Mouse (Mus musculus) liver, postnatal 0 days (tissue): Measurements from ENCODE around the gene Wdr5b. TPM values are rescaled to one million over a fixed set of nuclear protein-coding genes. Genes with fewer than 3 reads are reported as not detected.
A peak's percentile ranks its signal among the peaks of the same experiment; 100 is the strongest.
"Not testable (repeated sequence)": the region's sequence is repeated elsewhere in the genome, so short reads cannot be mapped to it uniquely, and the experiment has no call there.

ENCODE experiments used
- ATAC-seq: fragments of 200-750 bp; cut with Nextera tagmentation; 2 replicates; pipeline ENCODE4 v1.8.0; 2017; ENCODE audit warnings: mild to moderate bottlenecking, moderate library complexity
- DNase-seq: peaks from one replicate; pipeline ENCODE4 v3.0.0-alpha.2; 2016
- H3K27ac ChIP-seq: fragments of 300-500 bp; sonication (generic); 2 replicates; pipeline ENCODE4 v1.5.1; 2014; ENCODE audit warnings: antibody characterized with exemption, moderate library complexity, mild to moderate bottlenecking, low read depth
- H3K27me3 ChIP-seq: fragments of 300-500 bp; sonication (generic); 2 replicates; pipeline ENCODE4 v1.6.1; 2014; ENCODE audit warnings: low read length, control low read depth, mixed read lengths; ENCODE audit not compliant: insufficient read depth
- H3K36me3 ChIP-seq: fragments of 300-500 bp; sonication (generic); replicated peaks from 2 replicates; pipeline ENCODE4 v1.6.1; 2014; ENCODE audit warnings: mild to moderate bottlenecking, control low read depth, low read length, moderate library complexity, mixed read lengths; ENCODE audit not compliant: insufficient read depth
- H3K4me1 ChIP-seq: fragments of 300-500 bp; sonication (generic); 2 replicates; pipeline ENCODE4 v1.6.1; 2014; ENCODE audit warnings: antibody characterized with exemption, mild to moderate bottlenecking, control low read depth; ENCODE audit not compliant: insufficient read depth
- H3K4me2 ChIP-seq: fragments of 300-500 bp; sonication (generic); 2 replicates; pipeline ENCODE4 v1.6.1; 2014; ENCODE audit warnings: low read depth, mild to moderate bottlenecking, low read length, moderate library complexity, mixed read lengths
- H3K4me3 ChIP-seq: fragments of 300-500 bp; sonication (generic); 2 replicates; pipeline ENCODE4 v1.5.1; 2014; ENCODE audit warnings: low read depth, low read length
- H3K9ac ChIP-seq: fragments of 300-500 bp; sonication (generic); replicated peaks from 2 replicates; pipeline ENCODE4 v1.6.1; 2014; ENCODE audit warnings: mild to moderate bottlenecking, moderate library complexity
- H3K9me3 ChIP-seq: fragments of 300-500 bp; sonication (generic); 2 replicates; pipeline ENCODE4 v1.6.1; 2016; ENCODE audit warnings: mild to moderate bottlenecking, control low read depth, low read length, mixed read lengths
- CTCF ChIP-seq: sonication (generic); IDR thresholded peaks from 2 replicates; pipeline ENCODE4 v1.5.1; 2016; ENCODE audit warnings: antibody characterized with exemption, low read depth
- EP300 ChIP-seq: IDR thresholded peaks from 2 replicates; pipeline ENCODE4 v1.6.1; 2016; ENCODE audit warnings: antibody characterized with exemption, low read depth, mild to moderate bottlenecking
- WGBS: fragments of 180-500 bp; shearing (Covaris S2); extraction: QIAGEN DNeasy Blood & Tissue Kit; methylation state at CpG from one replicate; pipeline ENCODE4 v1.1.7; 2014; ENCODE audit not compliant: insufficient replicate concordance; 5-methylcytosine and 5-hydroxymethylcytosine counted together
- polyA plus RNA-seq: library from polyadenylated mRNA; unstranded; fragments of >200 nt; fragmentation: Nextera tagmentation; extraction: Ambion mirVana; gene quantifications from 2 replicates; pipeline ENCODE4 v1.2.1, GENCODE M21; 2015

Wdr5b gene
- polyA plus RNA-seq = 2.2 TPM in 2 replicates

GRCm38 (mm10) chr16:36040640-36041624 is at the start of gene Wdr5b:
Gene Wdr5b (plus strand): TSS chr16:36041190.
- Histone ChIP-seq H3K27ac (peak within 1 kb of the TSS; percentile 65), H3K9me3 (no peaks in the 10 kb centered on the region), H3K9ac (peak within 1 kb of the TSS; percentile 64), H3K4me3 (peak within 1 kb of the TSS; percentile 65), H3K36me3 (peaks cover 22% of the 10 kb centered on the region), H3K4me2 (peak within 1 kb of the TSS; percentile 72), H3K27me3 (no peaks in the 10 kb centered on the region), H3K4me1 (peaks cover 4% of the 10 kb centered on the region; the same call in 1 of the 2 replicates)
- ATAC-seq (peak; percentile 97), DNase-seq (peak; percentile 87)
- TF ChIP-seq EP300 (no peak; the same call in 1 of the 2 replicates), CTCF (no peak)
- WGBS = under 1% methylated on average over 39 of the region's 39 CpGs

GRCm38 (mm10) chr16:35992391-35992790 is 48.6 kb upstream of the Wdr5b start:
- Histone ChIP-seq H3K4me2 (no peak overlapping the region), H3K27me3 (no peaks in the 10 kb centered on the region), H3K9ac (no peak overlapping the region), H3K4me1 (peaks cover 3% of the 10 kb centered on the region; the same call in 1 of the 2 replicates), H3K27ac (no peak overlapping the region), H3K9me3 (no peaks in the 10 kb centered on the region), H3K4me3 (no peak overlapping the region), H3K36me3 (no peaks in the 10 kb centered on the region)
- 53% methylated on average over 1 of the region's 1 CpGs for WGBS
- no peak for ATAC-seq
- DNase-seq = no peak
- TF ChIP-seq CTCF = no peak
- no peak for TF ChIP-seq EP300

- no peaks in the 10 kb centered on the region for H3K9me3 ChIP-seq
- H3K36me3 ChIP-seq = no peaks in the 10 kb centered on the region
- no peak for DNase-seq
- ATAC-seq = no peak
- peaks cover 3% of the 10 kb centered on the region; the same call in 1 of the 2 replicates for H3K4me1 ChIP-seq
- H3K4me2 ChIP-seq = no peak overlapping the region
- no peak overlapping the region for H3K27ac ChIP-seq
- no peak overlapping the region for H3K4me3 ChIP-seq
- TF ChIP-seq CTCF = no peak
- no peak for TF ChIP-seq EP300
- no peaks in the 10 kb centered on the region for H3K27me3 ChIP-seq
- no peak overlapping the region for H3K9ac ChIP-seq
- 89% methylated on average over 3 of the region's 3 CpGs for WGBS
These were observed 47.7 kb upstream of the Wdr5b start for GRCm38 (mm10) chr16:35993316-35993715.

- H3K27me3 ChIP-seq, H3K9me3 ChIP-seq, H3K27ac ChIP-seq, H3K9ac ChIP-seq, DNase-seq, H3K4me2 ChIP-seq, H3K4me1 ChIP-seq, H3K4me3 ChIP-seq, ATAC-seq: not testable (repeated sequence)
- peaks cover 21% of the 10 kb centered on the region for H3K36me3 ChIP-seq
- 83% methylated on average over 4 of the region's 4 CpGs for WGBS
These were observed 42.1 kb upstream of the Wdr5b start for GRCm38 (mm10) chr16:35998852-35999251.

- no peak for DNase-seq
- 90% methylated on average over 3 of the region's 3 CpGs for WGBS
These were observed 32.6 kb upstream of the Wdr5b start for GRCm38 (mm10) chr16:36008396-36008795.

GRCm38 (mm10) chr16:36016335-36016734 is 24.7 kb upstream of the Wdr5b start:
- TF ChIP-seq EP300 (no peak), CTCF (no peak)
- DNase-seq (no peak), ATAC-seq (no peak)
- Histone ChIP-seq H3K9ac (no peak overlapping the region), H3K36me3 (peaks cover 41% of the 10 kb centered on the region), H3K4me1 (no peaks in the 10 kb centered on the region), H3K4me2 (no peak overlapping the region), H3K9me3 (no peaks in the 10 kb centered on the region), H3K27ac (no peak overlapping the region), H3K4me3 (no peak overlapping the region), H3K27me3 (no peaks in the 10 kb centered on the region)
- WGBS = 89% methylated on average over 1 of the region's 1 CpGs

More at GRCm38 (mm10) chr16:36008396-36008795, 32.6 kb upstream of the Wdr5b start:
- Histone ChIP-seq H3K9ac (no peak overlapping the region), H3K4me2 (no peak overlapping the region), H3K4me1 (no peaks in the 10 kb centered on the region), H3K27me3 (no peaks in the 10 kb centered on the region), H3K9me3 (no peaks in the 10 kb centered on the region), H3K36me3 (peaks cover 21% of the 10 kb centered on the region), H3K4me3 (no peak overlapping the region), H3K27ac (no peak overlapping the region)
- no peak for ATAC-seq
- no peak for TF ChIP-seq EP300
- TF ChIP-seq CTCF = no peak

GRCm38 (mm10) chr16:36028120-36028519 is 12.9 kb upstream of the Wdr5b start:
- not testable (repeated sequence) for DNase-seq, H3K4me2 ChIP-seq, H3K27ac ChIP-seq, H3K27me3 ChIP-seq, ATAC-seq, H3K9me3 ChIP-seq, H3K9ac ChIP-seq, H3K4me3 ChIP-seq, H3K4me1 ChIP-seq
- H3K36me3 ChIP-seq = peaks cover 58% of the 10 kb centered on the region
- WGBS = 86% methylated on average over 1 of the region's 2 CpGs
